ENCODE assay signal across 12 mouse cellular contexts in the genomic region with DNA sequence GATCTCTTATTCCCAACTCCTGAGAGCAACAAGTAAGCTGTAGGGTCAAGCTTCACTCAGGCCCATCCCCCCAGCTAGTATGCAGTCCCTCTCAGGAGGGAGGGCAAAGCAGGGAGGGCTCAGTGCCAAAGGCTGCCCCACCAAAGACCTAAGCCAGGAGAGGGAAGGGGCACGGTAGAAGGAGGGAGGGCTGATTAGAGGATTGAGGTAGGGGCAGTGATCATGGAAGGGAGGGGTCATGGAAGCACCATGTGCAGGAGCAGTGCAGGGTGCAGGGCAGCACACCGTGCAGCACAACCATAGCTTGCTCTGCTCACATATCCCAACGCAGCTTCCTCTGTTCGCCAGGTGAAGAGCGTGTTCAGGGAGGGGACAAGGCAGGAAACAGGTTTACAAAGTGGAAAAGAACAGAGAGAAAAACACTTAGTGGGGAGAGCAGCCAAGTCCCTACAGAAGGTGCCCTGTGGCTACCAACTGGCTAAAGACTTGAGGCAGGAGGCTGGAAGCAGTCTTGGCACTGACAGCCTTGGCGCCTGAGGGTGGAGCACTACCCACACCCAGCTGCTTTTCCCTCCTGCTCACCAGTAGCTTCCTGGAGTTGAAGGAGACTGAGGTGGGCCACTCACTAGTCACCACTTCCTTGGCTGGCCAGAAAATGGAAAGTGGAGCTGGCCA. TPM values are rescaled to one million over a fixed set of nuclear protein-coding genes. Genes with fewer than 3 reads are reported as not detected.
DNase-seq lines count a peak whose midpoint lies in the region; ATAC-seq and TF ChIP-seq lines count a peak whose summit lies in the region.
"Had no signal": no experiment of that assay in that cellular context is flagged by ENCODE, and none has a peak within 500 bp of the region (broad histone marks: within the 10 kb centered on the region; RNA-seq: fewer than 3 reads in every experiment).

No protein-coding gene starts in this region.

- H3K4me3 ChIP-seq in gastrocnemius, adult 2 months, result no peak overlapping the region
- no peak overlapping the region for H3K4me3 ChIP-seq in liver, embryonic 13.5 days (replicated peaks)
- H3K4me3 ChIP-seq: limb, embryonic 15.5 days had no signal

- DNase-seq in gastrocnemius, adult 2 months, result peak; percentile 51
- no peak for DNase-seq in gastrocnemius, postnatal 14 days
- DNase-seq in left cerebral cortex, adult 18-20 months (ENCODE audit: low spot score in 2 of 2), result peak; percentile 26 to 60
- no peak for DNase-seq in left cerebral cortex, adult 8-10 months (ENCODE audit: low spot score in 2 of 2)
- peak; percentile 91 for DNase-seq in cerebellum, adult 11-12 months
- no peak for DNase-seq in liver, embryonic 13.5 days
- no peak for DNase-seq in B cell, adult 2 months
- DNase-seq in urinary bladder, postnatal 14 days (ENCODE audit: low spot score), result no peak
- DNase-seq: kidney, adult 8-10 months; lung, postnatal 4 days; right cerebral cortex, postnatal 14 days had no signal

- H3K36me3 ChIP-seq in liver, embryonic 13.5 days, result peaks cover 24% of the 10 kb centered on the region

- 0 out of 2 replicates have a peak overlapping the region, but pooled peaks have one; percentile 30 for H3K4me2 ChIP-seq in liver, embryonic 13.5 days
- H3K4me2 ChIP-seq: limb, embryonic 15.5 days had no signal

- H3K9me3 ChIP-seq in liver, embryonic 13.5 days (replicated peaks), result no peaks in the 10 kb centered on the region
- H3K9me3 ChIP-seq: limb, embryonic 15.5 days had no signal

- 72% methylated on average over 6 of the region's 6 CpGs for WGBS in liver, embryonic 13.5 days (ENCODE audit: insufficient replicate concordance)

- peaks cover 74% of the 10 kb centered on the region for H3K4me1 ChIP-seq in liver, embryonic 13.5 days (replicated peaks)

- no peak for ATAC-seq in liver, embryonic 13.5 days (ENCODE audit: low read depth)

- no peak for TF ChIP-seq CTCF in gastrocnemius, adult 2 months (IDR thresholded peaks at IDR 0.05)

- H3K9ac ChIP-seq in liver, embryonic 13.5 days, result 0 out of 2 replicates have a peak overlapping the region, but pooled peaks have one; percentile 17
- H3K9ac ChIP-seq: limb, embryonic 15.5 days had no signal

- intact Hi-C loops in gastrocnemius, adult 2 months (cut with DNase I), result no loop called here
- intact Hi-C loops in gastrocnemius, postnatal 14 days (cut with DNase I; ENCODE audit: low total_unique reads), result loop anchor here (5.0 kb wide), 1 partner anchor 59 kb away; no protein-coding TSS in a partner anchor

- H3K27me3 ChIP-seq in liver, embryonic 13.5 days, result no peaks in the 10 kb centered on the region
- H3K27me3 ChIP-seq: limb, embryonic 15.5 days had no signal

- 0 out of 2 replicates have a peak overlapping the region, but pooled peaks have one; percentile 31 for H3K27ac ChIP-seq in gastrocnemius, adult 2 months
- peak overlapping the region; percentile 10; the same call in 1 of the 2 replicates for H3K27ac ChIP-seq in liver, embryonic 13.5 days
- H3K27ac ChIP-seq: limb, embryonic 15.5 days had no signal

RNA-seq across cellular contexts. Expression of a gene that starts 13.6 kb away (rescaled TPM):
- 10 to 100 TPM; 26.1 to 29.1 TPM for total RNA-seq in gastrocnemius, adult 2 months (2021)
- 10 to 100 TPM; 28.8 to 29.7 TPM for total RNA-seq in gastrocnemius, postnatal 14 days (2021)
- total RNA-seq in left cerebral cortex, adult 18-20 months (2021), result 10 to 100 TPM; 51.5 to 70.2 TPM
- 10 to 100 TPM; 53.5 to 80.6 (median 63.6) TPM for total RNA-seq in left cerebral cortex, adult 8-10 months (2022)
- 19.8 and 22.1 TPM in 2 replicates for polyA plus RNA-seq in liver, embryonic 13.5 days (2015; fragmentation: Nextera tagmentation; extraction: Ambion mirVana)

RNA-seq across cellular contexts. Expression of a gene that starts 20.6 kb away (rescaled TPM):
- total RNA-seq in gastrocnemius, adult 2 months (2021), result 10 to 100 TPM; 31.1 to 36.5 TPM
- 10 to 100 TPM; 28.0 to 30.1 TPM for total RNA-seq in gastrocnemius, postnatal 14 days (2021)
- 10 to 100 TPM; 57.5 to 60.3 TPM for total RNA-seq in left cerebral cortex, adult 18-20 months (2021)
- total RNA-seq in left cerebral cortex, adult 8-10 months (2022), result 10 to 100 TPM; 54.0 to 60.9 (median 56.7) TPM
- polyA plus RNA-seq in liver, embryonic 13.5 days (2015; fragmentation: Nextera tagmentation; extraction: Ambion mirVana), result 33.6 and 37.3 TPM in 2 replicates

RNA-seq across cellular contexts. Expression of a gene that starts 21.5 kb away (rescaled TPM):
- 10 to 100 TPM; 17.6 to 20.3 TPM for total RNA-seq in gastrocnemius, adult 2 months (2021)
- total RNA-seq in gastrocnemius, postnatal 14 days (2021), result 10 to 100 TPM; 20.5 to 20.9 TPM
- 10 to 100 TPM; 70.4 to 77.9 TPM for total RNA-seq in left cerebral cortex, adult 18-20 months (2021)
- total RNA-seq in left cerebral cortex, adult 8-10 months (2022), result 10 to 100 TPM; 68.9 to 94.3 (median 77.1) TPM
- polyA plus RNA-seq in liver, embryonic 13.5 days (2015; fragmentation: Nextera tagmentation; extraction: Ambion mirVana), result 8.4 and 9.0 TPM in 2 replicates

RNA-seq across cellular contexts. Expression of a gene that starts 28.0 kb away (rescaled TPM):
- total RNA-seq in gastrocnemius, adult 2 months (2021), result 1 to 10 TPM; 1.5 to 1.7 TPM
- under 1 TPM; 0.78 to 0.84 TPM for total RNA-seq in gastrocnemius, postnatal 14 days (2021)
- total RNA-seq in left cerebral cortex, adult 18-20 months (2021), result 10 to 100 TPM; 20.8 to 23.5 TPM
- total RNA-seq in left cerebral cortex, adult 8-10 months (2022), result 10 to 100 TPM; 19.6 to 22.3 (median 21.6) TPM
- 2.2 and 2.4 TPM in 2 replicates for polyA plus RNA-seq in liver, embryonic 13.5 days (2015; fragmentation: Nextera tagmentation; extraction: Ambion mirVana)

RNA-seq across cellular contexts. Expression of a gene that starts 50.8 kb away (rescaled TPM):
- 10 to 100 TPM; 43.7 to 46.6 TPM for total RNA-seq in gastrocnemius, adult 2 months (2021)
- 10 to 100 TPM; 47.8 to 51.8 TPM for total RNA-seq in gastrocnemius, postnatal 14 days (2021)
- 100 to 1,000 TPM; 299 to 304 TPM for total RNA-seq in left cerebral cortex, adult 18-20 months (2021)
- 100 to 1,000 TPM; 277 to 310 (median 297) TPM for total RNA-seq in left cerebral cortex, adult 8-10 months (2022)
- polyA plus RNA-seq in liver, embryonic 13.5 days (2015; fragmentation: Nextera tagmentation; extraction: Ambion mirVana), result 29.6 and 35.7 TPM in 2 replicates

Comparison
In these comparisons a context has a peak if more than half of its experiments do, and no peak if none do; other contexts are left out.
1. DNase-seq: peak in gastrocnemius, adult 2 months (single experiment), left cerebral cortex, adult 18-20 months (2 of 2) and cerebellum, adult 11-12 months (single experiment); none in gastrocnemius, postnatal 14 days (single experiment), left cerebral cortex, adult 8-10 months (0 of 2), liver, embryonic 13.5 days (single experiment), B cell, adult 2 months (0 of 2) and urinary bladder, postnatal 14 days (single experiment).